Mouse (Mus musculus) lung, embryonic 16.5 days (tissue): ENCODE results near the gene Scd4. TPM values are rescaled to one million over a fixed set of nuclear protein-coding genes. Genes with fewer than 3 reads are reported as not detected.
A peak's percentile ranks its signal among the peaks of the same experiment; 100 is the strongest.
"Not testable (repeated sequence)": the region's sequence is repeated elsewhere in the genome, so short reads cannot be mapped to it uniquely, and the experiment has no call there.

Experiments
- ATAC-seq: fragments of 200-750 bp; cut with Nextera tagmentation; 2 replicates; pipeline ENCODE4 v1.8.0; 2017; ENCODE audit warnings: low read depth, mild to moderate bottlenecking, moderate library complexity
- H3K27ac ChIP-seq: fragments of 300-500 bp; sonication (generic); 2 replicates; pipeline ENCODE4 v1.5.1; 2014; ENCODE audit warnings: mild to moderate bottlenecking, control low read depth, low read length
- H3K27me3 ChIP-seq: fragments of 300-500 bp; sonication (generic); 2 replicates; pipeline ENCODE4 v1.6.1; 2014; ENCODE audit warnings: low read depth, low read length, mixed read lengths; ENCODE audit not compliant: control insufficient read depth, insufficient read depth
- H3K36me3 ChIP-seq: fragments of 300-500 bp; sonication (generic); 2 replicates; pipeline ENCODE4 v1.6.1; 2014; ENCODE audit warnings: low read length; ENCODE audit not compliant: control insufficient read depth, insufficient read depth
- H3K4me1 ChIP-seq: fragments of 300-500 bp; sonication (generic); replicated peaks from 2 replicates; pipeline ENCODE4 v1.6.1; 2014; ENCODE audit warnings: low read length, mixed read lengths; ENCODE audit not compliant: control insufficient read depth, insufficient read depth
- H3K4me2 ChIP-seq: fragments of 300-500 bp; sonication (generic); 2 replicates; pipeline ENCODE4 v1.6.1; 2014; ENCODE audit warnings: low read depth, low read length, control low read depth
- H3K4me3 ChIP-seq: fragments of 300-500 bp; sonication (generic); 2 replicates; pipeline ENCODE4 v1.5.1; 2014; ENCODE audit warnings: mild to moderate bottlenecking, low read length, control low read depth
- H3K9ac ChIP-seq: fragments of 300-500 bp; sonication (generic); 2 replicates; pipeline ENCODE4 v1.6.1; 2014; ENCODE audit warnings: low read length, control low read depth
- H3K9me3 ChIP-seq: fragments of 300-500 bp; sonication (generic); 2 replicates; pipeline ENCODE4 v1.6.1; 2016; ENCODE audit warnings: low read length; ENCODE audit not compliant: control insufficient read depth
- WGBS: fragments of 180-500 bp; shearing (Covaris S2); extraction: QIAGEN DNeasy Blood & Tissue Kit; methylation state at CpG from one replicate; pipeline ENCODE4 v1.1.7; 2014; 5-methylcytosine and 5-hydroxymethylcytosine counted together
- polyA plus RNA-seq: library from polyadenylated mRNA; unstranded; fragments of >200 nt; fragmentation: Nextera tagmentation; extraction: Ambion mirVana; gene quantifications from 2 replicates; pipeline ENCODE4 v1.2.1, GENCODE M21; 2015

Scd4 gene
- polyA plus RNA-seq, 1 experiment from 2014 or later, result 0.40 TPM

- Histone ChIP-seq H3K36me3 (peaks cover 67% of the 10 kb centered on the region), H3K27ac (peak overlapping the region; percentile 12; the same call in 1 of the 2 replicates), H3K4me2 (no peak overlapping the region), H3K4me1 (peaks cover 39% of the 10 kb centered on the region), H3K27me3 (no peaks in the 10 kb centered on the region), H3K9me3 (no peaks in the 10 kb centered on the region), H3K4me3 (no peak overlapping the region), H3K9ac (peak overlapping the region; percentile 19; the same call in 1 of the 2 replicates)
- WGBS, result 59% methylated on average over 16 of the region's 16 CpGs
- no peak for ATAC-seq
These were observed 27.9 kb upstream of the Scd4 start for GRCm38 (mm10) chr19:44304851-44305510.

GRCm38 (mm10) chr19:44305701-44306100 lies 27.2 kb upstream of the Scd4 start:
- H3K27ac ChIP-seq, result peak overlapping the region; percentile 32; the same call in 1 of the 2 replicates
- H3K4me3 ChIP-seq, result no peak overlapping the region
- 85% methylated on average over 15 of the region's 15 CpGs for WGBS
- peaks cover 61% of the 10 kb centered on the region for H3K36me3 ChIP-seq
- H3K27me3 ChIP-seq, result no peaks in the 10 kb centered on the region
- no peak for ATAC-seq
- H3K9ac ChIP-seq, result no peak overlapping the region
- peaks cover 32% of the 10 kb centered on the region for H3K4me1 ChIP-seq
- no peak overlapping the region for H3K4me2 ChIP-seq
- H3K9me3 ChIP-seq, result no peaks in the 10 kb centered on the region

GRCm38 (mm10) chr19:44306171-44306570 lies 26.7 kb upstream of the Scd4 start:
- H3K27ac ChIP-seq, result no peak overlapping the region
- no peak overlapping the region for H3K4me3 ChIP-seq
- H3K9me3 ChIP-seq, result no peaks in the 10 kb centered on the region
- H3K4me2 ChIP-seq, result no peak overlapping the region
- H3K27me3 ChIP-seq, result no peaks in the 10 kb centered on the region
- H3K9ac ChIP-seq, result no peak overlapping the region
- 77% methylated on average over 7 of the region's 7 CpGs for WGBS
- H3K36me3 ChIP-seq, result peaks cover 57% of the 10 kb centered on the region
- peaks cover 27% of the 10 kb centered on the region for H3K4me1 ChIP-seq
- ATAC-seq, result no peak

- WGBS, result 74% methylated on average over 9 of the region's 9 CpGs
- peaks cover 50% of the 10 kb centered on the region for H3K36me3 ChIP-seq
These were observed 25.6 kb upstream of the Scd4 start for GRCm38 (mm10) chr19:44307101-44307914.

GRCm38 (mm10) chr19:44307915-44308470 lies 24.9 kb upstream of the Scd4 start:
- ATAC-seq, result no peak
- H3K36me3 ChIP-seq, result peaks cover 47% of the 10 kb centered on the region
- WGBS, result 66% methylated on average over 6 of the region's 6 CpGs

More at GRCm38 (mm10) chr19:44307101-44307914, 25.6 kb upstream of the Scd4 start:
- no peak for ATAC-seq
- Histone ChIP-seq H3K9me3 (no peaks in the 10 kb centered on the region), H3K4me2 (no peak overlapping the region), H3K27ac (0 out of 2 replicates have a peak overlapping the region, but pooled peaks have one; percentile 8), H3K9ac (no peak overlapping the region), H3K4me1 (peaks cover 25% of the 10 kb centered on the region), H3K27me3 (no peaks in the 10 kb centered on the region), H3K4me3 (no peak overlapping the region)

GRCm38 (mm10) chr19:44308611-44309246 lies 24.2 kb upstream of the Scd4 start:
- H3K9me3 ChIP-seq, result no peaks in the 10 kb centered on the region
- H3K4me2 ChIP-seq, result no peak overlapping the region
- no peak overlapping the region for H3K4me3 ChIP-seq
- WGBS, result 81% methylated on average over 8 of the region's 8 CpGs
- no peak for ATAC-seq
- H3K36me3 ChIP-seq, result peaks cover 40% of the 10 kb centered on the region
- no peak overlapping the region for H3K9ac ChIP-seq
- no peaks in the 10 kb centered on the region for H3K27me3 ChIP-seq
- H3K4me1 ChIP-seq, result peaks cover 15% of the 10 kb centered on the region
- H3K27ac ChIP-seq, result no peak overlapping the region

More at GRCm38 (mm10) chr19:44307915-44308470, 24.9 kb upstream of the Scd4 start:
- no peak overlapping the region for H3K27ac ChIP-seq
- H3K9me3 ChIP-seq, result no peaks in the 10 kb centered on the region
- no peak overlapping the region for H3K4me3 ChIP-seq
- peaks cover 18% of the 10 kb centered on the region for H3K4me1 ChIP-seq
- H3K4me2 ChIP-seq, result no peak overlapping the region
- no peaks in the 10 kb centered on the region for H3K27me3 ChIP-seq
- H3K9ac ChIP-seq, result no peak overlapping the region

GRCm38 (mm10) chr19:44309351-44310154 lies 23.3 kb upstream of the Scd4 start:
- H3K4me2 ChIP-seq, result no peak overlapping the region
- no peaks in the 10 kb centered on the region for H3K9me3 ChIP-seq
- peaks cover 33% of the 10 kb centered on the region for H3K36me3 ChIP-seq
- H3K9ac ChIP-seq, result no peak overlapping the region
- WGBS, result 77% methylated on average over 12 of the region's 12 CpGs
- no peak overlapping the region for H3K4me3 ChIP-seq
- H3K27ac ChIP-seq, result no peak overlapping the region
- H3K27me3 ChIP-seq, result no peaks in the 10 kb centered on the region
- H3K4me1 ChIP-seq, result peaks cover 20% of the 10 kb centered on the region
- no peak for ATAC-seq

- not testable (repeated sequence) for H3K9ac ChIP-seq, H3K27ac ChIP-seq, H3K4me3 ChIP-seq, H3K27me3 ChIP-seq, H3K4me2 ChIP-seq, H3K9me3 ChIP-seq, ATAC-seq
- H3K4me1 ChIP-seq, result peaks cover 17% of the 10 kb centered on the region
- peaks cover 26% of the 10 kb centered on the region for H3K36me3 ChIP-seq
- 80% methylated on average over 1 of the region's 1 CpGs for WGBS
These were observed 22.7 kb upstream of the Scd4 start for GRCm38 (mm10) chr19:44310155-44310575.
